Mouse (Mus musculus): ENCODE results near the gene Zfp40. TPM values are rescaled to one million over a fixed set of nuclear protein-coding genes. Genes with fewer than 3 reads are reported as not detected.

Zfp40 gene
- 1.9 TPM in 2 replicates for polyA plus RNA-seq (2012; rRNA removed; ENCODE audit: low replicate concordance)

GRCm38 (mm10) chr17:23192453-23193379, at the start of gene Zfp40:
Zfp40 (minus strand) TSS chr17:23193252.

Other genes with a start within 250 kb of the Zfp40 start
- gene Vmn2r-ps130, start 132.1 kb downstream of the Zfp40 start, polyA plus RNA-seq (2012; rRNA removed; ENCODE audit: low replicate concordance), result not detected in 2 replicates
- not detected in 2 replicates for gene Vmn2r114, start 119.3 kb upstream of the Zfp40 start, polyA plus RNA-seq (2012; rRNA removed; ENCODE audit: low replicate concordance)
- gene Vmn2r115, start 150.5 kb upstream of the Zfp40 start, polyA plus RNA-seq (2012; rRNA removed; ENCODE audit: low replicate concordance), result not detected in 2 replicates
- gene Vmn2r116, start 191.4 kb upstream of the Zfp40 start, polyA plus RNA-seq (2012; rRNA removed; ENCODE audit: low replicate concordance), result not detected in 2 replicates